In the genomic region with DNA sequence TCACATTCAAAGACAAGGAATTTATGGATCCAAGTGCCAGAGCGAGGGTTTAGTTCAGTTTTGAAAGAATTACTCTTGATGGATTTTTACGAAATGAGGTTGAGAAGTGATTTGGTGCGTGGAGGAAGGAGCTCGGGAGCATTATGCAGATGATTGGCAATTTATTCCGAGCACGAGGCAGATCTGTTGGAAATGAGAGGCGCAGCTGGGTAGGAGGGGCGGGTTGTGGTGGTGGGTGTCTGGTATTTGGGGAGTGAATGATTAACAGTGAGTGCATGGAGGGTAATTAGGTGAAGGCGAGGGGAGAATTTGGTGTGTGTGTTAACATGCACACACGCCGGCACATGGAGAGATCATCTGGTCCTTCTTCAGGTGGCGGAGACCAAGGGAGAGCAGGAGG, we compare ENCODE assay signal across 20 mouse cellular contexts. TPM values are rescaled to one million over a fixed set of nuclear protein-coding genes. Genes with fewer than 3 reads are reported as not detected.
DNase-seq lines count a peak whose midpoint lies in the region; ATAC-seq lines count a peak whose summit lies in the region.
"Had no signal": no experiment of that assay in that cellular context is flagged by ENCODE, and none has a peak within 500 bp of the region (broad histone marks: within the 10 kb centered on the region; RNA-seq: fewer than 3 reads in every experiment).

No protein-coding gene starts in this region.

- no peaks in the 10 kb centered on the region for H3K27me3 ChIP-seq in forebrain, embryonic 13.5 days
- H3K27me3 ChIP-seq in forebrain, embryonic 11.5 days (ENCODE audit: control insufficient read depth, insufficient read depth, low read length), result no peaks in the 10 kb centered on the region
- no peaks in the 10 kb centered on the region for H3K27me3 ChIP-seq in lung, embryonic 15.5 days
- H3K27me3 ChIP-seq in midbrain, embryonic 12.5 days, result no peaks in the 10 kb centered on the region
- no peaks in the 10 kb centered on the region for H3K27me3 ChIP-seq in stomach, embryonic 15.5 days (replicated peaks)
- H3K27me3 ChIP-seq: megakaryocyte, embryonic 14.5 days had no signal

- no peak overlapping the region for H3K9ac ChIP-seq in forebrain, embryonic 13.5 days
- H3K9ac ChIP-seq in forebrain, embryonic 11.5 days (ENCODE audit: low read length), result no peak overlapping the region
- no peak overlapping the region for H3K9ac ChIP-seq in lung, embryonic 15.5 days
- H3K9ac ChIP-seq in midbrain, embryonic 12.5 days (replicated peaks), result no peak overlapping the region
- no peak overlapping the region for H3K9ac ChIP-seq in stomach, embryonic 15.5 days
- H3K9ac ChIP-seq: embryonic facial prominence, embryonic 15.5 days; lung, embryonic 14.5 days had no signal

- H3K4me3 ChIP-seq in forebrain, embryonic 13.5 days, result no peak overlapping the region
- no peak overlapping the region for H3K4me3 ChIP-seq in forebrain, embryonic 11.5 days (ENCODE audit: low read depth, low read length)
- H3K4me3 ChIP-seq in lung, embryonic 15.5 days, result no peak overlapping the region
- H3K4me3 ChIP-seq in midbrain, embryonic 12.5 days, result no peak overlapping the region
- H3K4me3 ChIP-seq in stomach, embryonic 15.5 days (replicated peaks), result no peak overlapping the region
- H3K4me3 ChIP-seq: embryonic facial prominence, embryonic 15.5 days; megakaryocyte, embryonic 14.5 days had no signal

- DNase-seq in forebrain, embryonic 11.5 days (ENCODE audit: low spot score), result no peak
- no peak for DNase-seq in lung, postnatal 25 days (ENCODE audit: low spot score)
- DNase-seq in right cerebral cortex, postnatal 25 days, result no peak
- DNase-seq in frontal cortex, postnatal 10 days (ENCODE audit: low spot score in 2 of 2), result no peak
- DNase-seq: adrenal gland, postnatal 25 days; cerebellum, adult 9-10 months; gastrocnemius, postnatal 36 days; layer of hippocampus, adult 9-11 months; liver; retina, postnatal 1 day; thymus, postnatal 36 days had no signal

- peak overlapping the region; percentile 68; the same call in 1 of the 2 replicates for H3K27ac ChIP-seq in forebrain, embryonic 13.5 days
- no peak overlapping the region for H3K27ac ChIP-seq in forebrain, embryonic 11.5 days (ENCODE audit: low read depth, low read length)
- H3K27ac ChIP-seq in lung, embryonic 15.5 days, result 0 out of 2 replicates have a peak overlapping the region, but pooled peaks have one; percentile 29
- peak overlapping the region; percentile 84 for H3K27ac ChIP-seq in midbrain, embryonic 12.5 days (replicated peaks)
- peak overlapping the region; percentile 79 for H3K27ac ChIP-seq in stomach, embryonic 15.5 days
- H3K27ac ChIP-seq: embryonic facial prominence, embryonic 15.5 days; kidney, postnatal 0 days had no signal

- ATAC-seq in forebrain, embryonic 13.5 days, result peak; percentile 37; the same call in 1 of the 2 replicates
- ATAC-seq in forebrain, embryonic 11.5 days (replicated peaks; ENCODE audit: low FRiP score), result no peak
- ATAC-seq in lung, embryonic 15.5 days (ENCODE audit: borderline replicate concordance, extremely low read depth, low FRiP score, low TSS enrichment), result no peak
- ATAC-seq in midbrain, embryonic 12.5 days (ENCODE audit: low FRiP score, low read depth), result peak; percentile 39
- ATAC-seq in stomach, embryonic 15.5 days (ENCODE audit: insufficient read depth, low FRiP score, low read depth), result no peak

- H3K4me1 ChIP-seq in forebrain, embryonic 13.5 days, result peaks cover 56% of the 10 kb centered on the region
- peaks cover 6% of the 10 kb centered on the region; the same call in 1 of the 2 replicates for H3K4me1 ChIP-seq in forebrain, embryonic 11.5 days (replicated peaks; ENCODE audit: control insufficient read depth, insufficient read depth, low read length)
- H3K4me1 ChIP-seq in lung, embryonic 15.5 days, result peaks cover 43% of the 10 kb centered on the region
- peaks cover 54% of the 10 kb centered on the region for H3K4me1 ChIP-seq in midbrain, embryonic 12.5 days
- peaks cover 35% of the 10 kb centered on the region for H3K4me1 ChIP-seq in stomach, embryonic 15.5 days

- no peaks in the 10 kb centered on the region for H3K9me3 ChIP-seq in forebrain, embryonic 13.5 days (replicated peaks)
- no peaks in the 10 kb centered on the region for H3K9me3 ChIP-seq in forebrain, embryonic 11.5 days (ENCODE audit: control insufficient read depth, low read length)
- H3K9me3 ChIP-seq in lung, embryonic 15.5 days, result no peaks in the 10 kb centered on the region
- no peaks in the 10 kb centered on the region for H3K9me3 ChIP-seq in midbrain, embryonic 12.5 days
- H3K9me3 ChIP-seq in stomach, embryonic 15.5 days, result no peaks in the 10 kb centered on the region
- H3K9me3 ChIP-seq: embryonic facial prominence, embryonic 15.5 days; megakaryocyte, embryonic 14.5 days had no signal

- H3K4me2 ChIP-seq in forebrain, embryonic 13.5 days, result no peak overlapping the region
- H3K4me2 ChIP-seq in forebrain, embryonic 11.5 days (ENCODE audit: low read depth, low read length, severe bottlenecking), result no peak overlapping the region
- no peak overlapping the region for H3K4me2 ChIP-seq in lung, embryonic 15.5 days
- peak overlapping the region; percentile 18; the same call in 1 of the 2 replicates for H3K4me2 ChIP-seq in midbrain, embryonic 12.5 days (replicated peaks)
- H3K4me2 ChIP-seq in stomach, embryonic 15.5 days, result no peak overlapping the region
- H3K4me2 ChIP-seq: embryonic facial prominence, embryonic 15.5 days; heart, embryonic 11.5 days; lung, embryonic 14.5 days had no signal

- no peaks in the 10 kb centered on the region for H3K36me3 ChIP-seq in forebrain, embryonic 13.5 days (ENCODE audit: poor library complexity, severe bottlenecking)
- no peaks in the 10 kb centered on the region for H3K36me3 ChIP-seq in forebrain, embryonic 11.5 days (ENCODE audit: control insufficient read depth, insufficient read depth, low read length)
- no peaks in the 10 kb centered on the region for H3K36me3 ChIP-seq in lung, embryonic 15.5 days
- no peaks in the 10 kb centered on the region for H3K36me3 ChIP-seq in midbrain, embryonic 12.5 days
- no peaks in the 10 kb centered on the region for H3K36me3 ChIP-seq in stomach, embryonic 15.5 days
- H3K36me3 ChIP-seq: embryonic facial prominence, embryonic 15.5 days had no signal

- 43% methylated on average over 12 of the region's 12 CpGs for WGBS in forebrain, embryonic 13.5 days
- 70% methylated on average over 12 of the region's 12 CpGs for WGBS in forebrain, embryonic 11.5 days
- WGBS in lung, embryonic 15.5 days, result 72% methylated on average over 12 of the region's 12 CpGs
- WGBS in midbrain, embryonic 12.5 days, result 38% methylated on average over 12 of the region's 12 CpGs
- WGBS in stomach, embryonic 15.5 days, result 71% methylated on average over 12 of the region's 12 CpGs

RNA-seq across cellular contexts. Expression of gene Wars, which starts 12.4 kb away (rescaled TPM):
- 103 and 111 TPM in 2 replicates for polyA plus RNA-seq in forebrain, embryonic 13.5 days (2015; fragmentation: Nextera tagmentation; extraction: Ambion mirVana)
- polyA plus RNA-seq in forebrain, embryonic 11.5 days (2014; fragmentation: Nextera tagmentation; extraction: Ambion mirVana), result 140 and 142 TPM in 2 replicates
- polyA plus RNA-seq in lung, embryonic 15.5 days (2015; fragmentation: Nextera tagmentation; extraction: Ambion mirVana), result 80.8 and 84.0 TPM in 2 replicates
- 124 TPM in 2 replicates for polyA plus RNA-seq in midbrain, embryonic 12.5 days (2016; fragmentation: Nextera tagmentation; extraction: Ambion mirVana)
- polyA plus RNA-seq in stomach, embryonic 15.5 days (2015; fragmentation: Nextera tagmentation; extraction: Ambion mirVana), result 91.1 and 96.6 TPM in 2 replicates

RNA-seq across cellular contexts. Expression of gene Wdr25, which starts 13.0 kb away (rescaled TPM):
- polyA plus RNA-seq in forebrain, embryonic 13.5 days (2015; fragmentation: Nextera tagmentation; extraction: Ambion mirVana), result 9.9 and 10.4 TPM in 2 replicates
- polyA plus RNA-seq in forebrain, embryonic 11.5 days (2014; fragmentation: Nextera tagmentation; extraction: Ambion mirVana), result 5.7 and 7.2 TPM in 2 replicates
- 9.8 and 9.9 TPM in 2 replicates for polyA plus RNA-seq in lung, embryonic 15.5 days (2015; fragmentation: Nextera tagmentation; extraction: Ambion mirVana)
- 8.6 and 9.0 TPM in 2 replicates for polyA plus RNA-seq in midbrain, embryonic 12.5 days (2016; fragmentation: Nextera tagmentation; extraction: Ambion mirVana)
- polyA plus RNA-seq in stomach, embryonic 15.5 days (2015; fragmentation: Nextera tagmentation; extraction: Ambion mirVana), result 8.3 and 9.6 TPM in 2 replicates

Comparison
In these comparisons a context has a peak if more than half of its experiments do, and no peak if none do; other contexts are left out.
1. ATAC-seq: peak in forebrain, embryonic 13.5 days (single experiment) and midbrain, embryonic 12.5 days (single experiment); none in forebrain, embryonic 11.5 days (single experiment), lung, embryonic 15.5 days (single experiment) and stomach, embryonic 15.5 days (single experiment).